Comparison of ENCODE assay signal across 24 mouse cellular contexts in the genomic region with DNA sequence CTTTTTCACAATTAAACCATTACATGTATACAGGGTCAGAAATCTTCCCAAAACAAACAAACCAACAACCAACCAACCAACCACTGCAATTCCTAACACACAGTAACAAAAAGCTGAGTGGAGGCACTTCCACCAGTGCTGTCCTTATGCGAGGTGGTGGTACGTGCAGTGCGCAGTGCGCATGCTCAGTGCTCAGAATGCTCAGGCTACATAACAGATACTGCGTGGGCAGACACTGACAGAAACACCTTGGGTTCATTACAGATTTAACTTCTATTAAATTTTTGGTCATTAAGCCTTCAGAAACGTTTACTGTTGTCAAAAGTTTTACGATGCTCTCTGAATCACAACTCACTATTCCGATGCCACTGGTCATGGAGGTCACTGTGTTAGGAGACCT.
"Had no signal": no experiment of that assay in that cellular context is flagged by ENCODE, and none has a peak within 500 bp of the region (broad histone marks: within the 10 kb centered on the region; RNA-seq: fewer than 3 reads in every experiment).

No protein-coding gene starts in this region.

- H3K27ac ChIP-seq: limb, embryonic 12.5 days; limb, embryonic 15.5 days; liver, embryonic 14.5 days; lung, embryonic 15.5 days; midbrain, embryonic 10.5 days; midbrain, embryonic 13.5 days; stomach, postnatal 0 days had no signal

- DNase-seq: kidney, adult 8-10 months; kidney, postnatal 25 days; left cerebral cortex, postnatal 4 days; liver, postnatal 0 days; lung, postnatal 10 days; lung, postnatal 36 days; right cerebral cortex, adult 18-20 months; right cerebral cortex, postnatal 14 days; right cerebral cortex, postnatal 4 days; thymus, adult 2 months; thymus, postnatal 14 days; thymus, postnatal 4 days had no signal

- H3K4me1 ChIP-seq: midbrain, embryonic 10.5 days; midbrain, embryonic 13.5 days had no signal

- H3K9me3 ChIP-seq: limb, embryonic 12.5 days; limb, embryonic 15.5 days; lung, embryonic 15.5 days; megakaryocyte, embryonic 14.5 days; midbrain, embryonic 10.5 days; midbrain, embryonic 13.5 days had no signal

- ATAC-seq: intestine, embryonic 16.5 days; liver, postnatal 0 days; midbrain, embryonic 13.5 days; midbrain, embryonic 16.5 days had no signal

- H3K4me2 ChIP-seq: limb, embryonic 12.5 days; limb, embryonic 15.5 days; liver, embryonic 11.5 days; lung, embryonic 15.5 days; midbrain, embryonic 13.5 days had no signal

- H3K27me3 ChIP-seq: limb, embryonic 12.5 days; limb, embryonic 15.5 days; lung, embryonic 15.5 days; midbrain, embryonic 13.5 days had no signal

- H3K4me3 ChIP-seq: limb, embryonic 12.5 days; limb, embryonic 15.5 days; lung, embryonic 15.5 days; megakaryocyte, embryonic 14.5 days; midbrain, embryonic 10.5 days; midbrain, embryonic 13.5 days; myocyte had no signal

- H3K9ac ChIP-seq: limb, embryonic 12.5 days; limb, embryonic 15.5 days; liver, embryonic 14.5 days; liver, postnatal 0 days; lung, embryonic 15.5 days; midbrain, embryonic 13.5 days had no signal

- H3K36me3 ChIP-seq: limb, embryonic 12.5 days; limb, embryonic 15.5 days; lung, embryonic 15.5 days; midbrain, embryonic 13.5 days had no signal
